Mouse (Mus musculus): ENCODE measurements at regions not wholly inside any gene's neighbourhood (a gene's known extent, or its start where the extent isn't known, plus 50 kb on each side); places are given as distances from the start of the nearest gene placed in this dataset.

DNA sequence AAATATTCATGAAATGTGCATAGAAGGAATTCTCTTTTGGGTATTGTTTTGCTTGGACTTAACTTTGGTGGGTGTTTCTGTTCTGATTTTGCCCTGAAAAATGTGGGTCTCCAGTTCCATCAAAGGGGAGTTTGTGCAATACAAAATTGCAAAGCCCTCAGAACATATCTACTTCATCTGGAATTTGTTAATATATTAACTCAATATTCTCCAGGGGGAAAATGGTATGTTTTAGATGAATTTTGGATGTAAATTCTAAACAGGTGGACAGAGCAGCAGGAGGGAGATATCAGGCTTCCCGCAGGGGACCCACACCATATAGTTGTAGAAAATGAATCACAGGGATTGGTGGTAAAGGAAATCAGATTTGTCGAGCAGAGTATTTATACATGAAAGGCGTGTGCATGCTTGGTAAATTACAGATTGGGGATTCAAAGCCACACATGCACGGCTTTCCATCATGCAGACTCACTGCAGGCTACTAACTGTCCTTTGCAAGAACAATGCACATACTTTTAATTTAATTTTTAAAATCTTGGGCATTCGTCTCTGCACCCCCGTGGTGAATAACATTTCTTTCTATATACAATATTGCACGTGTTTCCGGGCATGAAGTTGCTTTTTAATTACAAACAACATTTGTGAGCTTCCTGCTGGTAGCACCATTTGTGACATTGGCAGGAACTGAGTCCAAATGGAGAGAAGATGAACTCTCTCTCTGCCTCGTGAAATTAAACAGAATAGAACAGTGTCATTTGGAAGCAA, 104.8 kb upstream of the Adgrl4 start:
- no peak for TF ChIP-seq CTCF (IDR thresholded peaks at IDR 0.05; ENCODE audit: borderline replicate concordance, control insufficient read depth, extremely low read depth, insufficient read depth, low read length, poor library complexity)
- no peak for TF ChIP-seq POLR2A (IDR thresholded peaks at IDR 0.05; ENCODE audit: control insufficient read depth, extremely low read depth, insufficient read depth, low read length, poor library complexity)
